ENCODE assay signal across 21 mouse cellular contexts in genomic region chr9:85079975-85080374, GRCm38 (mm10).
A peak's percentile ranks its signal among the peaks of the same experiment; 100 is the strongest.
DNase-seq lines count a peak whose midpoint lies in the region; ATAC-seq and TF ChIP-seq lines count a peak whose summit lies in the region.
"Had no signal": no experiment of that assay in that cellular context is flagged by ENCODE, and none has a peak within 500 bp of the region (broad histone marks: within the 10 kb centered on the region; RNA-seq: fewer than 3 reads in every experiment).

No protein-coding gene starts in this region.

- no peak overlapping the region for H3K4me2 ChIP-seq in intestine, embryonic 15.5 days (replicated peaks)
- no peak overlapping the region for H3K4me2 ChIP-seq in intestine, postnatal 0 days (replicated peaks; ENCODE audit: low read depth)
- H3K4me2 ChIP-seq in kidney, embryonic 15.5 days: no peak overlapping the region
- no peak overlapping the region for H3K4me2 ChIP-seq in liver, embryonic 15.5 days
- H3K4me2 ChIP-seq: embryonic facial prominence, embryonic 15.5 days; hindbrain, embryonic 14.5 days had no signal

- H3K4me3 ChIP-seq in intestine, embryonic 15.5 days (replicated peaks): no peak overlapping the region
- H3K4me3 ChIP-seq in intestine, postnatal 0 days (ENCODE audit: low read depth, low read length): no peak overlapping the region
- H3K4me3 ChIP-seq in kidney, embryonic 15.5 days (replicated peaks): no peak overlapping the region
- H3K4me3 ChIP-seq in liver, embryonic 15.5 days (replicated peaks): no peak overlapping the region
- H3K4me3 ChIP-seq: embryonic facial prominence, embryonic 15.5 days; heart, embryonic 10.5 days had no signal

- no peaks in the 10 kb centered on the region for H3K36me3 ChIP-seq in intestine, embryonic 15.5 days
- no peaks in the 10 kb centered on the region for H3K36me3 ChIP-seq in intestine, postnatal 0 days (ENCODE audit: control insufficient read depth, insufficient read depth)
- H3K36me3 ChIP-seq in kidney, embryonic 15.5 days: no peaks in the 10 kb centered on the region
- H3K36me3 ChIP-seq in liver, embryonic 15.5 days (replicated peaks): no peaks in the 10 kb centered on the region
- H3K36me3 ChIP-seq: embryonic facial prominence, embryonic 15.5 days; heart, embryonic 10.5 days had no signal

- ATAC-seq in intestine, embryonic 15.5 days: peak; percentile 88
- no peak; the same call in 1 of the 2 replicates for ATAC-seq in intestine, postnatal 0 days
- no peak for ATAC-seq in kidney, embryonic 15.5 days (replicated peaks; ENCODE audit: low FRiP score)
- peak; percentile 90 for ATAC-seq in liver, embryonic 15.5 days (ENCODE audit: insufficient read depth)
- ATAC-seq: activated CD4-positive, CD25-positive, alpha-beta regulatory T cell, adult 4 months; forebrain, embryonic 14.5 days; inflammation-experienced regulatory T-cells, adult 6 months had no signal

- DNase-seq in kidney, postnatal 14 days: peak; percentile 14
- DNase-seq in liver: peak; percentile 7
- DNase-seq in cerebellum, adult 18-20 months: no peak
- DNase-seq in frontal cortex, postnatal 14 days (ENCODE audit: low spot score in 2 of 2): no peak
- DNase-seq: adrenal gland, postnatal 14 days; cerebellum, adult 9-10 months; heart, postnatal 4 days; layer of hippocampus, adult 9-11 months; lung, postnatal 14 days; midbrain, embryonic 14.5 days; thymus, postnatal 14 days had no signal

- 43% methylated on average over 5 of the region's 5 CpGs for WGBS in intestine, embryonic 15.5 days
- 23% methylated on average over 5 of the region's 5 CpGs for WGBS in intestine, postnatal 0 days
- WGBS in kidney, embryonic 15.5 days: 70% methylated on average over 5 of the region's 5 CpGs
- 54% methylated on average over 5 of the region's 5 CpGs for WGBS in liver, embryonic 15.5 days (ENCODE audit: insufficient replicate concordance)

- no peak overlapping the region for H3K9ac ChIP-seq in intestine, embryonic 15.5 days
- H3K9ac ChIP-seq in intestine, postnatal 0 days (ENCODE audit: low read depth, low read length): no peak overlapping the region
- no peak overlapping the region for H3K9ac ChIP-seq in kidney, embryonic 15.5 days
- H3K9ac ChIP-seq in liver, embryonic 15.5 days: no peak overlapping the region
- H3K9ac ChIP-seq: embryonic facial prominence, embryonic 15.5 days; hindbrain, embryonic 14.5 days had no signal

- no peaks in the 10 kb centered on the region for H3K4me1 ChIP-seq in intestine, embryonic 15.5 days (replicated peaks)
- no peaks in the 10 kb centered on the region for H3K4me1 ChIP-seq in intestine, postnatal 0 days (replicated peaks; ENCODE audit: control insufficient read depth, insufficient read depth, low read length)
- H3K4me1 ChIP-seq in kidney, embryonic 15.5 days: no peaks in the 10 kb centered on the region
- H3K4me1 ChIP-seq in liver, embryonic 15.5 days (replicated peaks): no peaks in the 10 kb centered on the region
- H3K4me1 ChIP-seq: embryonic facial prominence, embryonic 15.5 days; heart, embryonic 10.5 days had no signal

- H3K9me3 ChIP-seq in intestine, embryonic 15.5 days: no peaks in the 10 kb centered on the region
- no peaks in the 10 kb centered on the region for H3K9me3 ChIP-seq in intestine, postnatal 0 days (ENCODE audit: control insufficient read depth)
- no peaks in the 10 kb centered on the region for H3K9me3 ChIP-seq in kidney, embryonic 15.5 days (replicated peaks)
- no peaks in the 10 kb centered on the region for H3K9me3 ChIP-seq in liver, embryonic 15.5 days (replicated peaks)
- H3K9me3 ChIP-seq: embryonic facial prominence, embryonic 15.5 days; heart, embryonic 10.5 days had no signal

- no peak for TF ChIP-seq CTCF in intestine, postnatal 0 days (IDR thresholded peaks at IDR 0.05; ENCODE audit: low read depth)

- H3K27me3 ChIP-seq in intestine, embryonic 15.5 days (replicated peaks): no peaks in the 10 kb centered on the region
- no peaks in the 10 kb centered on the region for H3K27me3 ChIP-seq in intestine, postnatal 0 days (replicated peaks; ENCODE audit: control insufficient read depth, insufficient read depth, low read length)
- no peaks in the 10 kb centered on the region for H3K27me3 ChIP-seq in kidney, embryonic 15.5 days
- no peaks in the 10 kb centered on the region for H3K27me3 ChIP-seq in liver, embryonic 15.5 days
- H3K27me3 ChIP-seq: embryonic facial prominence, embryonic 15.5 days had no signal

- no peak overlapping the region for H3K27ac ChIP-seq in intestine, embryonic 15.5 days
- no peak overlapping the region for H3K27ac ChIP-seq in intestine, postnatal 0 days (ENCODE audit: low read depth, low read length)
- H3K27ac ChIP-seq in kidney, embryonic 15.5 days: no peak overlapping the region
- H3K27ac ChIP-seq in liver, embryonic 15.5 days (replicated peaks): no peak overlapping the region
- H3K27ac ChIP-seq: embryonic facial prominence, embryonic 15.5 days; heart, embryonic 10.5 days; hindbrain, embryonic 14.5 days had no signal

Comparison
In these comparisons a context has a peak if more than half of its experiments do, and no peak if none do; other contexts are left out.
1. ATAC-seq: peak in intestine, embryonic 15.5 days (single experiment) and liver, embryonic 15.5 days (single experiment); none in intestine, postnatal 0 days (single experiment) and kidney, embryonic 15.5 days (single experiment).
2. DNase-seq: peak in kidney, postnatal 14 days (single experiment) and liver (single experiment); none in cerebellum, adult 18-20 months (0 of 2) and frontal cortex, postnatal 14 days (0 of 2).